Mouse (Mus musculus) heart, embryonic 15.5 days (tissue): Measurements from ENCODE around the gene Synrg. TPM values are rescaled to one million over a fixed set of nuclear protein-coding genes. Genes with fewer than 3 reads are reported as not detected.

Experiments
- ATAC-seq: fragments of 200-750 bp; cut with Nextera tagmentation; replicated peaks from 2 replicates; pipeline ENCODE4 v1.8.0; 2017; ENCODE audit warnings: low read depth, moderate TSS enrichment; ENCODE audit not compliant: insufficient number of reproducible peaks, insufficient read depth, low FRiP score
- H3K27ac ChIP-seq: fragments of 300-500 bp; sonication (generic); 2 replicates; pipeline ENCODE4 v1.5.1; 2015; ENCODE audit warnings: mild to moderate bottlenecking, inconsistent platforms
- H3K27me3 ChIP-seq: fragments of 300-500 bp; sonication (generic); 2 replicates; pipeline ENCODE4 v1.6.1; 2015; ENCODE audit warnings: inconsistent platforms
- H3K36me3 ChIP-seq: fragments of 300-500 bp; sonication (generic); 2 replicates; pipeline ENCODE4 v1.6.1; 2015; ENCODE audit warnings: mild to moderate bottlenecking, inconsistent platforms
- H3K4me1 ChIP-seq: fragments of 300-500 bp; sonication (generic); replicated peaks from 2 replicates; pipeline ENCODE4 v1.6.1; 2015; ENCODE audit warnings: inconsistent platforms
- H3K4me2 ChIP-seq: fragments of 300-500 bp; sonication (generic); 2 replicates; pipeline ENCODE4 v1.6.1; 2015; ENCODE audit warnings: inconsistent platforms, mild to moderate bottlenecking, moderate library complexity
- H3K4me3 ChIP-seq: fragments of 300-500 bp; sonication (generic); 2 replicates; pipeline ENCODE4 v1.5.1; 2015; ENCODE audit warnings: mild to moderate bottlenecking, inconsistent platforms
- H3K9ac ChIP-seq: fragments of 300-500 bp; sonication (generic); 2 replicates; pipeline ENCODE4 v1.6.1; 2015; ENCODE audit warnings: mild to moderate bottlenecking, inconsistent platforms
- H3K9me3 ChIP-seq: fragments of 300-500 bp; sonication (generic); replicated peaks from 2 replicates; pipeline ENCODE4 v1.6.1; 2016; ENCODE audit warnings: inconsistent platforms
- WGBS: fragments of 180-500 bp; shearing (Covaris S2); methylation state at CpG from one replicate; pipeline ENCODE4 v1.1.7; 2015; ENCODE audit warnings: mixed read lengths; 5-methylcytosine and 5-hydroxymethylcytosine counted together
- polyA plus RNA-seq: library from polyadenylated mRNA; unstranded; fragments of >200 nt; fragmentation: Nextera tagmentation; extraction: Ambion mirVana; gene quantifications from 2 replicates; pipeline ENCODE4 v1.2.1, GENCODE M21; 2015

Gene Synrg
- polyA plus RNA-seq, 1 experiment from 2014 or later = 6.2 TPM

GRCm38 (mm10) chr11:83993428-83993827, 29.2 kb downstream of the Synrg start:
- no peak for ATAC-seq
- no peak overlapping the region for H3K27ac ChIP-seq
- H3K9ac ChIP-seq = no peak overlapping the region
- no peak overlapping the region for H3K4me3 ChIP-seq
- 52% methylated on average over 2 of the region's 2 CpGs for WGBS
- no peaks in the 10 kb centered on the region for H3K27me3 ChIP-seq
- H3K36me3 ChIP-seq = peaks cover 56% of the 10 kb centered on the region
- H3K4me2 ChIP-seq = no peak overlapping the region
- H3K9me3 ChIP-seq = no peaks in the 10 kb centered on the region
- H3K4me1 ChIP-seq = no peaks in the 10 kb centered on the region

DNA sequence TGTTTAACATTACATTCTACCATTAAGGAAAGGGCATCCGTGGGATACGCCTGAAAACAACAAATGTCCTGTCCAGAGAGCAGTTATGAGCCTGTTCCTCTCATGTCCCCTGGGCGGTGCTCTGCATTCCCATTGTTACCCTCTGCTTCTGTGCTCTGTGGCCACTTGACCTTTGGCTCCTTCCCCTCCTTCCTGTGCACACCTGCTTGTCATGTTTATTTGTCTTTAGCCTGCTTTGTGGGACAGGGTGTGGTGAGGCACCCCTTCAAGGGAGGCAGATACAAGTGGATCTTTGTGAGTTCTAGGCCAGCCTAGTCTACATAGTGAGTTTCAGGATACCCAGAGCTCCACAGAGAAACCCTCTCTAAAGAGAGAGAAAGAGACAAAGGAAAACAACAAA, 30.3 kb downstream of the Synrg start:
- ATAC-seq = no peak
- H3K4me2 ChIP-seq = no peak overlapping the region
- no peaks in the 10 kb centered on the region for H3K9me3 ChIP-seq
- H3K27me3 ChIP-seq = no peaks in the 10 kb centered on the region
- no peaks in the 10 kb centered on the region for H3K4me1 ChIP-seq
- no peak overlapping the region for H3K9ac ChIP-seq
- no peak overlapping the region for H3K27ac ChIP-seq
- WGBS = 86% methylated on average over 3 of the region's 3 CpGs
- H3K36me3 ChIP-seq = peaks cover 65% of the 10 kb centered on the region
- no peak overlapping the region for H3K4me3 ChIP-seq

GRCm38 (mm10) chr11:83995535-83995950, 31.3 kb downstream of the Synrg start:
- peaks cover 61% of the 10 kb centered on the region for H3K36me3 ChIP-seq
- no peak overlapping the region for H3K4me2 ChIP-seq
- H3K27me3 ChIP-seq = no peaks in the 10 kb centered on the region
- 67% methylated on average over 2 of the region's 2 CpGs for WGBS
- H3K4me1 ChIP-seq = no peaks in the 10 kb centered on the region
- ATAC-seq = no peak
- no peaks in the 10 kb centered on the region for H3K9me3 ChIP-seq
- no peak overlapping the region for H3K9ac ChIP-seq
- H3K4me3 ChIP-seq = no peak overlapping the region
- H3K27ac ChIP-seq = no peak overlapping the region

GRCm38 (mm10) chr11:83997171-83997868, 33.1 kb downstream of the Synrg start:
- no peaks in the 10 kb centered on the region for H3K4me1 ChIP-seq
- no peaks in the 10 kb centered on the region for H3K27me3 ChIP-seq
- no peak for ATAC-seq
- H3K36me3 ChIP-seq = peaks cover 57% of the 10 kb centered on the region
- H3K9ac ChIP-seq = no peak overlapping the region
- H3K4me2 ChIP-seq = no peak overlapping the region
- WGBS = 88% methylated on average over 5 of the region's 5 CpGs
- H3K4me3 ChIP-seq = no peak overlapping the region
- no peak overlapping the region for H3K27ac ChIP-seq
- no peaks in the 10 kb centered on the region for H3K9me3 ChIP-seq

- no peak for ATAC-seq
These were observed 34.8 kb downstream of the Synrg start for GRCm38 (mm10) chr11:83998993-83999392.

DNA sequence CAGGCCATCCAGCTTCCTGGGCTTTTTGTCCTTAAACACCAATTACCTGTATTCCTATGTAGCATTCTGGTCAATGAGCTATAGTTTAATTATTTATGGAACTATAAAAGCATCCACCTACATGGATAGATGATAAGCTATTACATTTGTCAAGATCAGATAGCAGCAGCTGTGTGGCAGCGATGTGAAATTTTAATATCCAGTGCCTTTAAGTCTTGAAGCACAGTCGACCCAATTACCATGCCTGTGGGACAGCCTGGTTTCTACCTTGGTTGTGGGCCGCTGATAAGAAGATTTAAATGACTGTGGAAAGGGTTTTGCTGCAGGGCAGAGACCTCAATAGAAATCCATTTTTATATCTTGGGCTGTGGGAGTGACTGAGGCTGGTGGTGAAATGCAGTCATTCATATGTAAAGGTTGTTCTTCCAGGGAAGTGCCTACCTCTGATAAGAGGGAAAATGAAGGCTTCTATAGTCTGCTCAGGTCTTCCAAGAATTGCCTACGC, 35.2 kb downstream of the Synrg start:
- ATAC-seq = no peak
- H3K27me3 ChIP-seq = no peaks in the 10 kb centered on the region
- H3K27ac ChIP-seq = no peak overlapping the region
- no peak overlapping the region for H3K9ac ChIP-seq
- WGBS = 77% methylated on average over 4 of the region's 4 CpGs
- H3K36me3 ChIP-seq = peaks cover 66% of the 10 kb centered on the region
- no peak overlapping the region for H3K4me3 ChIP-seq
- H3K9me3 ChIP-seq = no peaks in the 10 kb centered on the region
- H3K4me2 ChIP-seq = no peak overlapping the region
- no peaks in the 10 kb centered on the region for H3K4me1 ChIP-seq

More at GRCm38 (mm10) chr11:83998993-83999392, 34.8 kb downstream of the Synrg start:
- WGBS = 90% methylated on average over 3 of the region's 3 CpGs
- Histone ChIP-seq H3K27ac (no peak overlapping the region), H3K9ac (no peak overlapping the region), H3K4me1 (no peaks in the 10 kb centered on the region), H3K9me3 (no peaks in the 10 kb centered on the region), H3K4me3 (no peak overlapping the region), H3K27me3 (no peaks in the 10 kb centered on the region), H3K4me2 (no peak overlapping the region), H3K36me3 (peaks cover 64% of the 10 kb centered on the region)

DNA sequence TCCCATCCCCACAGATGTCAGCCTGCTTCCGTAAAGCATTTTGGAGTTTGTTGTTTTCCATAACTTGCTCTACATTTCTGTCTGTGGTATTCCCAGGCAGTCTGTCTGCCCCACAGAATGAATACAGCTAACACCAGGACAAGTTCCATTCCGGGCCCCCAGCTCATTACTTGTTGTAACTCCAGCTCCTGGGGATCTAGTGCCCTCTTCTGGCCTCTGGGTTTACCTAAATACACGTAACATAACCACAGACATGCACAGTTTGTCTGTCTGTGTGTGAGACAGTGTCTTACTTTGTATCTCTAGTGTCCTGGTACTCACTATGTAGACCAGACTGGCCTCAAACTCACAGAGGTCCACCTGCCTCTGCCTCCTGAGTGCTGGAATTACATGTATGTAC, 37.0 kb downstream of the Synrg start:
- peaks cover 53% of the 10 kb centered on the region for H3K36me3 ChIP-seq
- ATAC-seq = no peak
- H3K9ac ChIP-seq = no peak overlapping the region
- H3K27ac ChIP-seq = no peak overlapping the region
- no peaks in the 10 kb centered on the region for H3K27me3 ChIP-seq
- H3K4me1 ChIP-seq = no peaks in the 10 kb centered on the region
- WGBS = 90% methylated on average over 3 of the region's 3 CpGs
- H3K4me3 ChIP-seq = no peak overlapping the region
- H3K9me3 ChIP-seq = no peaks in the 10 kb centered on the region
- H3K4me2 ChIP-seq = no peak overlapping the region

GRCm38 (mm10) chr11:84003986-84004385, 39.8 kb downstream of the Synrg start:
- peaks cover 44% of the 10 kb centered on the region for H3K36me3 ChIP-seq

GRCm38 (mm10) chr11:84009001-84009400, 44.8 kb downstream of the Synrg start:
- Histone ChIP-seq H3K9ac (no peak overlapping the region), H3K36me3 (peaks cover 16% of the 10 kb centered on the region), H3K27ac (no peak overlapping the region), H3K27me3 (no peaks in the 10 kb centered on the region), H3K4me3 (no peak overlapping the region), H3K9me3 (no peaks in the 10 kb centered on the region), H3K4me2 (no peak overlapping the region), H3K4me1 (no peaks in the 10 kb centered on the region)
- no peak for ATAC-seq
- WGBS = 84% methylated on average over 9 of the region's 9 CpGs

More at GRCm38 (mm10) chr11:84003986-84004385, 39.8 kb downstream of the Synrg start:
- Histone ChIP-seq H3K9me3 (no peaks in the 10 kb centered on the region), H3K27ac (no peak overlapping the region), H3K9ac (no peak overlapping the region), H3K27me3 (no peaks in the 10 kb centered on the region), H3K4me2 (no peak overlapping the region), H3K4me3 (no peak overlapping the region), H3K4me1 (no peaks in the 10 kb centered on the region)
- 88% methylated on average over 6 of the region's 6 CpGs for WGBS
- ATAC-seq = no peak

- H3K4me3 ChIP-seq = no peak overlapping the region
- H3K9me3 ChIP-seq = no peaks in the 10 kb centered on the region
- no peak overlapping the region for H3K27ac ChIP-seq
- peaks cover 13% of the 10 kb centered on the region for H3K36me3 ChIP-seq
- ATAC-seq = no peak
- no peak overlapping the region for H3K9ac ChIP-seq
- H3K4me1 ChIP-seq = no peaks in the 10 kb centered on the region
- no peak overlapping the region for H3K4me2 ChIP-seq
- no peaks in the 10 kb centered on the region for H3K27me3 ChIP-seq
- WGBS = 88% methylated on average over 9 of the region's 9 CpGs
These were observed 46.2 kb downstream of the Synrg start for GRCm38 (mm10) chr11:84010411-84010810.

- no peak overlapping the region for H3K27ac ChIP-seq
- no peaks in the 10 kb centered on the region for H3K9me3 ChIP-seq
- H3K4me1 ChIP-seq = no peaks in the 10 kb centered on the region
- H3K36me3 ChIP-seq = peaks cover 13% of the 10 kb centered on the region
- no peak overlapping the region for H3K9ac ChIP-seq
- no peaks in the 10 kb centered on the region for H3K27me3 ChIP-seq
- ATAC-seq = no peak
- WGBS = 57% methylated on average over 12 of the region's 12 CpGs
- H3K4me3 ChIP-seq = no peak overlapping the region
- H3K4me2 ChIP-seq = no peak overlapping the region
These were observed 46.8 kb downstream of the Synrg start for GRCm38 (mm10) chr11:84011050-84011449.

- no peak overlapping the region for H3K27ac ChIP-seq
- no peak for ATAC-seq
- 77% methylated on average over 2 of the region's 2 CpGs for WGBS
These were observed 47.3 kb downstream of the Synrg start for GRCm38 (mm10) chr11:84011576-84011975.

More at GRCm38 (mm10) chr11:84011576-84011975, 47.3 kb downstream of the Synrg start:
- H3K4me2 ChIP-seq = no peak overlapping the region
- no peak overlapping the region for H3K4me3 ChIP-seq
- no peaks in the 10 kb centered on the region for H3K4me1 ChIP-seq
- H3K9me3 ChIP-seq = no peaks in the 10 kb centered on the region
- H3K36me3 ChIP-seq = peaks cover 13% of the 10 kb centered on the region
- no peaks in the 10 kb centered on the region for H3K27me3 ChIP-seq
- no peak overlapping the region for H3K9ac ChIP-seq
